Mouse (Mus musculus) lung, embryonic 14.5 days (tissue): ENCODE data around the gene AY358078. TPM values are rescaled to one million over a fixed set of nuclear protein-coding genes. Genes with fewer than 3 reads are reported as not detected.
"Not testable (repeated sequence)": the region's sequence is repeated elsewhere in the genome, so short reads cannot be mapped to it uniquely, and the experiment has no call there.

Experiments used
- ATAC-seq: fragments of 200-750 bp; cut with Nextera tagmentation; 2 replicates; pipeline ENCODE4 v1.8.0; 2017; ENCODE audit warnings: mild to moderate bottlenecking, moderate TSS enrichment, moderate library complexity; ENCODE audit not compliant: insufficient read depth
- DNase-seq: peaks from one replicate; pipeline ENCODE4 v3.0.0-alpha.2; 2015
- H3K27ac ChIP-seq: fragments of 300-500 bp; sonication (generic); 2 replicates; pipeline ENCODE4 v1.5.1; 2014; ENCODE audit warnings: low read depth, mild to moderate bottlenecking, moderate library complexity
- H3K27me3 ChIP-seq: fragments of 300-500 bp; sonication (generic); 2 replicates; pipeline ENCODE4 v1.6.1; 2014; ENCODE audit warnings: low read length, control low read depth; ENCODE audit not compliant: insufficient read depth
- H3K36me3 ChIP-seq: fragments of 300-500 bp; sonication (generic); 2 replicates; pipeline ENCODE4 v1.6.1; 2014; ENCODE audit warnings: control low read depth; ENCODE audit not compliant: insufficient read depth
- H3K4me1 ChIP-seq: fragments of 300-500 bp; sonication (generic); 2 replicates; pipeline ENCODE4 v1.6.1; 2014; ENCODE audit warnings: antibody characterized with exemption, control low read depth; ENCODE audit not compliant: insufficient read depth
- H3K4me2 ChIP-seq: fragments of 300-500 bp; sonication (generic); 2 replicates; pipeline ENCODE4 v1.6.1; 2014; ENCODE audit warnings: mild to moderate bottlenecking
- H3K4me3 ChIP-seq: fragments of 300-500 bp; sonication (generic); 2 replicates; pipeline ENCODE4 v1.5.1; 2014; ENCODE audit warnings: low read depth, low read length
- H3K9ac ChIP-seq: fragments of 300-500 bp; sonication (generic); 2 replicates; pipeline ENCODE4 v1.6.1; 2014
- H3K9me3 ChIP-seq: fragments of 300-500 bp; sonication (generic); 2 replicates; pipeline ENCODE4 v1.6.1; 2016; ENCODE audit warnings: low read depth, low read length, control low read depth
- CTCF ChIP-seq: IDR thresholded peaks from 2 replicates; pipeline ENCODE4 v1.5.1; 2016; ENCODE audit warnings: antibody characterized with exemption, low read depth
- WGBS: fragments of 180-500 bp; shearing (Covaris S2); extraction: QIAGEN DNeasy Blood & Tissue Kit; methylation state at CpG from one replicate; pipeline ENCODE4 v1.1.7; 2014; 5-methylcytosine and 5-hydroxymethylcytosine counted together
- polyA plus RNA-seq: library from polyadenylated mRNA; unstranded; fragments of >200 nt; fragmentation: Nextera tagmentation; extraction: Ambion mirVana; gene quantifications from 2 replicates; pipeline ENCODE4 v1.2.1, GENCODE M21; 2014

Gene AY358078
- polyA plus RNA-seq, 1 experiment from 2014 or later = not detected

GRCm38 (mm10) chr14:51787061-51787460 is 12.8 kb upstream of the AY358078 start:
- Histone ChIP-seq H3K4me1 (no peaks in the 10 kb centered on the region), H3K9ac (no peak overlapping the region), H3K36me3 (no peaks in the 10 kb centered on the region), H3K9me3 (no peaks in the 10 kb centered on the region), H3K27me3 (no peaks in the 10 kb centered on the region), H3K4me2 (no peak overlapping the region), H3K4me3 (no peak overlapping the region), H3K27ac (no peak overlapping the region)
- DNase-seq = no peak
- no peak for ATAC-seq
- WGBS = 86% methylated on average over 5 of the region's 5 CpGs
- TF ChIP-seq CTCF = no peak

- no peaks in the 10 kb centered on the region for H3K4me1 ChIP-seq
- H3K4me2 ChIP-seq = no peak overlapping the region
- TF ChIP-seq CTCF = 0 out of 2 replicates have a peak, but pooled peaks have one; percentile 10
- H3K27me3 ChIP-seq = no peaks in the 10 kb centered on the region
- ATAC-seq (no peak), DNase-seq (no peak)
- no peak overlapping the region for H3K9ac ChIP-seq
- no peaks in the 10 kb centered on the region for H3K36me3 ChIP-seq
- no peak overlapping the region for H3K4me3 ChIP-seq
- WGBS = 77% methylated on average over 2 of the region's 2 CpGs
- no peaks in the 10 kb centered on the region for H3K9me3 ChIP-seq
- H3K27ac ChIP-seq = no peak overlapping the region
These were observed 10.7 kb upstream of the AY358078 start for GRCm38 (mm10) chr14:51789196-51789595.

GRCm38 (mm10) chr14:51794106-51794505 is 5.7 kb upstream of the AY358078 start:
- Histone ChIP-seq H3K27me3 (no peaks in the 10 kb centered on the region), H3K4me1 (no peaks in the 10 kb centered on the region), H3K9ac (no peak overlapping the region), H3K4me2 (no peak overlapping the region), H3K9me3 (no peaks in the 10 kb centered on the region), H3K27ac (no peak overlapping the region), H3K36me3 (no peaks in the 10 kb centered on the region), H3K4me3 (no peak overlapping the region)
- DNase-seq = no peak
- TF ChIP-seq CTCF = no peak
- WGBS = 67% methylated on average over 2 of the region's 2 CpGs
- ATAC-seq = no peak

- Histone ChIP-seq H3K9ac (no peak overlapping the region), H3K4me1 (no peaks in the 10 kb centered on the region), H3K27ac (no peak overlapping the region), H3K27me3 (no peaks in the 10 kb centered on the region), H3K4me3 (no peak overlapping the region), H3K4me2 (no peak overlapping the region), H3K9me3 (no peaks in the 10 kb centered on the region), H3K36me3 (no peaks in the 10 kb centered on the region)
- no peak for TF ChIP-seq CTCF
- 53% methylated on average over 1 of the region's 1 CpGs for WGBS
- DNase-seq (no peak), ATAC-seq (no peak)
These were observed 26.8 kb downstream of the AY358078 start for GRCm38 (mm10) chr14:51826625-51827024.

GRCm38 (mm10) chr14:51827842-51828241 is 28.0 kb downstream of the AY358078 start:
- H3K27ac ChIP-seq, H3K9me3 ChIP-seq, H3K4me1 ChIP-seq, H3K4me2 ChIP-seq, H3K27me3 ChIP-seq, H3K36me3 ChIP-seq, H3K9ac ChIP-seq, H3K4me3 ChIP-seq, ATAC-seq: not testable (repeated sequence)
- peak; percentile 65 for TF ChIP-seq CTCF
- 27% methylated on average over 5 of the region's 5 CpGs for WGBS
- DNase-seq = peak; percentile 5

- Histone ChIP-seq H3K9ac (no peak overlapping the region), H3K4me2 (no peak overlapping the region), H3K4me1 (no peaks in the 10 kb centered on the region), H3K4me3 (no peak overlapping the region), H3K27ac (no peak overlapping the region), H3K27me3 (no peaks in the 10 kb centered on the region), H3K36me3 (no peaks in the 10 kb centered on the region), H3K9me3 (no peaks in the 10 kb centered on the region)
- ATAC-seq (no peak), DNase-seq (no peak)
- 77% methylated on average over 6 of the region's 6 CpGs for WGBS
- TF ChIP-seq CTCF = no peak
These were observed 29.3 kb downstream of the AY358078 start for GRCm38 (mm10) chr14:51829188-51829587.

GRCm38 (mm10) chr14:51838480-51838879 is 38.6 kb downstream of the AY358078 start:
- not testable (repeated sequence) for H3K9ac ChIP-seq, H3K27ac ChIP-seq, H3K9me3 ChIP-seq, H3K4me2 ChIP-seq, ATAC-seq, H3K4me3 ChIP-seq, H3K27me3 ChIP-seq, H3K4me1 ChIP-seq, H3K36me3 ChIP-seq
- peak; percentile 21 for DNase-seq
- 12% methylated on average over 2 of the region's 2 CpGs for WGBS
- 0 out of 2 replicates have a peak, but pooled peaks have one; percentile 26 for TF ChIP-seq CTCF

GRCm38 (mm10) chr14:51842250-51842649 is 42.4 kb downstream of the AY358078 start:
- WGBS = 53% methylated on average over 1 of the region's 1 CpGs
- Histone ChIP-seq H3K4me1 (no peaks in the 10 kb centered on the region), H3K9ac (no peak overlapping the region), H3K36me3 (no peaks in the 10 kb centered on the region), H3K4me2 (no peak overlapping the region), H3K27me3 (no peaks in the 10 kb centered on the region), H3K27ac (no peak overlapping the region), H3K4me3 (no peak overlapping the region), H3K9me3 (no peaks in the 10 kb centered on the region)
- TF ChIP-seq CTCF = no peak
- no peak for ATAC-seq
- DNase-seq = no peak
